In the genomic region with DNA sequence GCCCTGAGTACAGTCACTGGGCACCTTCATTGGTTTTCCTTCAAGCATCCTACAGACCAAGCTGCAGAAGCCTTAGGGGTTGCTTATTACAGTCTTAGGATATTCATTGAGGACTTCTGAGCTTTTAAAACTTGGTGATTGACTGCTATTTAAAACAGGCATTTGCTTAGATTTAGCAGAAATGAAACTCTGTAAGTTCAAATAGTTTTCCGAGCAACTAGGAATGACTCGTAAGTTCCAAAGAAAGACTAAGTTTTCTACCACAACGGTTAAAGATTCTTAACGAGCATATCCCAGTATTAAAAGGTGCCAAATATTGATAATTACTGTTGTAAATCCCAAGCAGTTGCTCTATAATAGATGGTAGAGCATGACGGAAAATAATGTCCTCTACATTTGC, we compare ENCODE assay signal across 17 mouse cellular contexts.
"Had no signal": no experiment of that assay in that cellular context is flagged by ENCODE, and none has a peak within 500 bp of the region (broad histone marks: within the 10 kb centered on the region; RNA-seq: fewer than 3 reads in every experiment).

No protein-coding gene starts in this region.

- H3K36me3 ChIP-seq: neural tube, embryonic 12.5 days; neural tube, embryonic 13.5 days; neural tube, embryonic 15.5 days; stomach, embryonic 15.5 days had no signal

- DNase-seq: retina, postnatal 1 day; right cerebral cortex, adult 18-20 months; right cerebral cortex, postnatal 14 days; right cerebral cortex, postnatal 25 days; right cerebral cortex, postnatal 4 days; spleen, adult 18-20 months; thymus, adult 18-20 months; thymus, adult 2 months; thymus, postnatal 14 days; thymus, postnatal 25 days; thymus, postnatal 36 days; thymus, postnatal 4 days had no signal

- H3K9me3 ChIP-seq: neural tube, embryonic 12.5 days; neural tube, embryonic 13.5 days; neural tube, embryonic 15.5 days; stomach, embryonic 15.5 days had no signal

- H3K27me3 ChIP-seq: neural tube, embryonic 12.5 days; neural tube, embryonic 13.5 days; neural tube, embryonic 15.5 days; stomach, embryonic 15.5 days had no signal

- H3K4me1 ChIP-seq: neural tube, embryonic 15.5 days; stomach, embryonic 15.5 days had no signal

- H3K4me2 ChIP-seq: neural tube, embryonic 12.5 days; neural tube, embryonic 13.5 days; neural tube, embryonic 15.5 days; stomach, embryonic 15.5 days had no signal

- H3K9ac ChIP-seq: neural tube, embryonic 12.5 days; neural tube, embryonic 13.5 days; neural tube, embryonic 15.5 days; stomach, embryonic 15.5 days had no signal

- H3K4me3 ChIP-seq: neural tube, embryonic 12.5 days; neural tube, embryonic 13.5 days; neural tube, embryonic 15.5 days; stomach, embryonic 15.5 days had no signal

- H3K27ac ChIP-seq: neural tube, embryonic 12.5 days; neural tube, embryonic 13.5 days; neural tube, embryonic 15.5 days; stomach, embryonic 15.5 days; stomach, postnatal 0 days had no signal
